Mouse (Mus musculus): ENCODE data around the gene Atp5d. TPM values are rescaled to one million over a fixed set of nuclear protein-coding genes. Genes with fewer than 3 reads are reported as not detected.

The Atp5d gene
- total RNA-seq, 1 experiment from 2014 or later, result 27.9 TPM

GRCm38 (mm10) chr10:80169070-80169469, 30.6 kb downstream of the Atp5d start:
- no peak for ATAC-seq (replicated peaks in 1 of 2; ENCODE audit: insufficient read depth in 1 of 2, low FRiP score in 2 of 2, low TSS enrichment in 1 of 2, low read depth in 1 of 2, poor library complexity in 2 of 2, severe bottlenecking in 2 of 2)

- ATAC-seq (replicated peaks in 1 of 2; ENCODE audit: insufficient read depth in 1 of 2, low FRiP score in 2 of 2, low TSS enrichment in 1 of 2, low read depth in 1 of 2, poor library complexity in 2 of 2, severe bottlenecking in 2 of 2), result no peak
These were observed 31.2 kb downstream of the Atp5d start for GRCm38 (mm10) chr10:80169651-80170050.

- ATAC-seq (replicated peaks in 1 of 2; ENCODE audit: insufficient read depth in 1 of 2, low FRiP score in 2 of 2, low TSS enrichment in 1 of 2, low read depth in 1 of 2, poor library complexity in 2 of 2, severe bottlenecking in 2 of 2), result no peak
These were observed 31.6 kb downstream of the Atp5d start for GRCm38 (mm10) chr10:80170052-80170451.

DNA sequence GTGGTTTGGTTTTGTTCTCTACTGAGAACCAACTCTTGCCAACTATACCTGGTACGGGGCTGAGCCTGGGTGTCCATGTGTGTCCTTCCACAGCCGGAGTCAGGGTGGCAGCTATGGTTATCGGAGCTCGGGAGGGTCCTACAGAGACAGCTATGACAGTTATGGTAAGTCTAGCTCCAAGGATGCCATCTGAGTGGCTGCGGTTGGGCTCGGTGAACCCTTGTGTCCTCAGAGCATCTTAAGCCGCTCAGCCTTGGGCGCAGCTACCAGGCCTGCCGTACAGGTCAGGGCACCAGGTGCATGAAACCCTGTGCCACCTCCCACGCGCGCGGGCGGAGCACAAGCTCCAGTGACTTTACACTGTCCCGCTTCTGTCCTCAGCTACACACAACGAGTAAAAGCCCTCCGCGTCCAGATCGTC, 32.2 kb downstream of the Atp5d start:
- ATAC-seq (replicated peaks in 1 of 2; ENCODE audit: insufficient read depth in 1 of 2, low FRiP score in 2 of 2, low TSS enrichment in 1 of 2, low read depth in 1 of 2, poor library complexity in 2 of 2, severe bottlenecking in 2 of 2), result no peak

GRCm38 (mm10) chr10:80171252-80171651, 32.8 kb downstream of the Atp5d start:
- no peak for ATAC-seq (replicated peaks in 1 of 2; ENCODE audit: insufficient read depth in 1 of 2, low FRiP score in 2 of 2, low TSS enrichment in 1 of 2, low read depth in 1 of 2, poor library complexity in 2 of 2, severe bottlenecking in 2 of 2)

GRCm38 (mm10) chr10:80171760-80172526, 33.5 kb downstream of the Atp5d start:
- ATAC-seq (replicated peaks in 1 of 2; ENCODE audit: insufficient read depth in 1 of 2, low FRiP score in 2 of 2, low TSS enrichment in 1 of 2, low read depth in 1 of 2, poor library complexity in 2 of 2, severe bottlenecking in 2 of 2), result no peak

GRCm38 (mm10) chr10:80172527-80173292, 34.3 kb downstream of the Atp5d start, which contains the start of gene 1600002K03Rik:
Gene 1600002K03Rik, plus strand, starts transcription at chr10:80172944.
- peak; percentile 82 to 84 for ATAC-seq (replicated peaks in 1 of 2; ENCODE audit: insufficient read depth in 1 of 2, low FRiP score in 2 of 2, low TSS enrichment in 1 of 2, low read depth in 1 of 2, poor library complexity in 2 of 2, severe bottlenecking in 2 of 2)

DNA sequence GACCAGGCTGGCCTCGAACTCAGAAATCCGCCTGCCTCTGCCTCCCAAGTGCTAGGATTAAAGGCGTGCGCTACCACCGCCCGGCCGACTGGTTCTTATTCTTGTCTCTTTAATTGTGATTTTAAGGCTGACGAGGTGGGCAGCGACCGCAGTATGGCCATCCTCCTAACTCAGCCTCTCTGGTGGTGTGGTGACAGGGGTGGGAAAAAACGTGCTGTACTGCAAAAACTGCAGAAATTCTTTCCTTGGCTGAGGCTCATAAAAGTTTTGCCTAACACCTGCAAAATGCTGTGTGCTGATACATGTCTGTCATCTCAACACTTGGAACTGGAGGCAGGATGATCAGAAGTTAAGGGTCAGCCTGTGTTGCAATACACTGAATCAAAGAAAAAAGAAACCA, 34.9 kb downstream of the Atp5d start:
- ATAC-seq (replicated peaks in 1 of 2; ENCODE audit: insufficient read depth in 1 of 2, low FRiP score in 2 of 2, low TSS enrichment in 1 of 2, low read depth in 1 of 2, poor library complexity in 2 of 2, severe bottlenecking in 2 of 2), result no peak

DNA sequence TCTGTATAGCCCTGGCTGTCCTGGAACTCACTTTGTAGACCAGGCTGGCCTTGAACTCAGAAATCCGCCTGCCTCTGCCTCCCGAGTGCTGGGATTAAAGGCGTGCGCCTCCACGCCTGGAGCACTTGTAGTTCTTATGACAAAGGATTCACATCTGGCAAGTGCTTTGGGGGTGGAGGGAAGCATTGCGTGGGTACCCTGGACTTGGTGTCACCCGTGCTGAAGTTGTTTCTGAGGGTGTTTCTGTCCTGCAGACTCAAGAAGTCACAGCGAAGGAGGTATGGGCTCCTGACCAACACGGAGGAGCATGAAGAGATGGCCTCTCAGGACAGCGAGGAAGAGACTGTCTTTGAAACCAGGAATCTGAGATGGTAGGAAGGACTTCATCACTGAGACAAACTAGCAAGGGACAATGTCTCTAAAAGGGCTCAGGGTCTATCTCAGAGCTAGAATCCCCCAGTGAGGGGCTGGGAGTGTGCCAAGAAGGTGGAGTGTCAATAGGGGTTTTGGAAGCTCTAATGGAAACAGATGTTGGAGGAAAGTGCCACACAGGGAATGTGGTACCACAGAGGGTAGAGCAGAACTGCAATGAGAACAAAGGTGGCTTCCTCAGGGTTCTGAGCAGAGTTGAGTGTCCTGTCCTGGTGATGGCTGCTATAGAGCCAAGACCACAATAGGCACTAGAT, 35.7 kb downstream of the Atp5d start:
- ATAC-seq (replicated peaks in 1 of 2; ENCODE audit: insufficient read depth in 1 of 2, low FRiP score in 2 of 2, low TSS enrichment in 1 of 2, low read depth in 1 of 2, poor library complexity in 2 of 2, severe bottlenecking in 2 of 2), result no peak

DNA sequence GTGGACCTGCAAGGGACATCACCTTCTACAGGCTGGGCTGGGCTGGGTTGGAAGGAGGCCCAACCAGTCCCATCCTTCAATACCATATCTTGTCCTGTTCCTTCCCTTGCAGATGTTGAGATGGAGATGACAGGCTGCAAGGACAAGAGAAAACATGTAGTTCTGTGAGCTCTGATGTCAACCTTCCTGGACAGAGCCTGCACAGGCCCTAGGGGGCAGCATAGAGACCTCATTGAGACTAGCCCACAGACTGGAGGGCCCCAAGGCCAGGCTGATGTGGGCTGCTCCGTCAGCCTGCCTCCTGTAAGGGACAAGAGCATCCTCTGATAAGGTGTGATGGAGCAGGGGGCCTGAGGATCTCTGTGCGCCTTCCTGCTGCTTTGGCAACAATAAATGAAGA, 36.3 kb downstream of the Atp5d start:
- no peak for ATAC-seq (replicated peaks in 1 of 2; ENCODE audit: insufficient read depth in 1 of 2, low FRiP score in 2 of 2, low TSS enrichment in 1 of 2, low read depth in 1 of 2, poor library complexity in 2 of 2, severe bottlenecking in 2 of 2)

- 0 out of 4 replicates have a peak, but pooled peaks of 1 of the 2 experiments have one; percentile 22 for ATAC-seq (replicated peaks in 1 of 2; ENCODE audit: insufficient read depth in 1 of 2, low FRiP score in 2 of 2, low TSS enrichment in 1 of 2, low read depth in 1 of 2, poor library complexity in 2 of 2, severe bottlenecking in 2 of 2)
These were observed 37.3 kb downstream of the Atp5d start for GRCm38 (mm10) chr10:80175536-80176269.

DNA sequence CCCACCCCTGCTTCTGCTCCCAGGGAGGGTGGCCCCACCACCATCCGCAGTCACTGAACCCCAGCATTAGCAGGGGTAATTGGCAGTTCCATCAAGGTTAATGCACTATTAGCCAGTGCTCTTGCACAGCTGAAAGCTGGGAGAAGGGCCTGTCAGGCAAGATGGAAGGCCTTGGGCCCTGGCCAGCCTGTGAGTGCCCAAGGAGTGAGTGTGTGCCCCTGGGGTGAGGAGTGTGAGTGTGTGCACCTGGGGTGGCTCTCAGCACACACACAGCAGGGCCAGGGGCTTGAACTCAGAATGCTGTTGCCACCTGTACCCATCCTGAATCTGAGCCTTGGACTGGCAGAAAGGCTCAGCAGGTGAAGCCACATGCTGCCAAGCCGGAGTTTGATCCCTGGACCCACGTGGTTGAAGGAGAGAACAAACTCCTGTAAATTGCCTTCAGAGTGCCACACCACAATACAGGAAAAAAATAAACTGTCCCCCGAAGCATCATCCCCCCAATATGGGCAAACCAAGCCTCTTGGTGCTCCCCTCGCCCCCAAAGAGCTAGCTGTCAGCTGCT, 37.9 kb downstream of the Atp5d start:
- no peak for ATAC-seq (replicated peaks in 1 of 2; ENCODE audit: insufficient read depth in 1 of 2, low FRiP score in 2 of 2, low TSS enrichment in 1 of 2, low read depth in 1 of 2, poor library complexity in 2 of 2, severe bottlenecking in 2 of 2)

- ATAC-seq (replicated peaks in 1 of 2; ENCODE audit: insufficient read depth in 1 of 2, low FRiP score in 2 of 2, low TSS enrichment in 1 of 2, low read depth in 1 of 2, poor library complexity in 2 of 2, severe bottlenecking in 2 of 2), result no peak
These were observed 39.2 kb downstream of the Atp5d start for GRCm38 (mm10) chr10:80177441-80178279.

DNA sequence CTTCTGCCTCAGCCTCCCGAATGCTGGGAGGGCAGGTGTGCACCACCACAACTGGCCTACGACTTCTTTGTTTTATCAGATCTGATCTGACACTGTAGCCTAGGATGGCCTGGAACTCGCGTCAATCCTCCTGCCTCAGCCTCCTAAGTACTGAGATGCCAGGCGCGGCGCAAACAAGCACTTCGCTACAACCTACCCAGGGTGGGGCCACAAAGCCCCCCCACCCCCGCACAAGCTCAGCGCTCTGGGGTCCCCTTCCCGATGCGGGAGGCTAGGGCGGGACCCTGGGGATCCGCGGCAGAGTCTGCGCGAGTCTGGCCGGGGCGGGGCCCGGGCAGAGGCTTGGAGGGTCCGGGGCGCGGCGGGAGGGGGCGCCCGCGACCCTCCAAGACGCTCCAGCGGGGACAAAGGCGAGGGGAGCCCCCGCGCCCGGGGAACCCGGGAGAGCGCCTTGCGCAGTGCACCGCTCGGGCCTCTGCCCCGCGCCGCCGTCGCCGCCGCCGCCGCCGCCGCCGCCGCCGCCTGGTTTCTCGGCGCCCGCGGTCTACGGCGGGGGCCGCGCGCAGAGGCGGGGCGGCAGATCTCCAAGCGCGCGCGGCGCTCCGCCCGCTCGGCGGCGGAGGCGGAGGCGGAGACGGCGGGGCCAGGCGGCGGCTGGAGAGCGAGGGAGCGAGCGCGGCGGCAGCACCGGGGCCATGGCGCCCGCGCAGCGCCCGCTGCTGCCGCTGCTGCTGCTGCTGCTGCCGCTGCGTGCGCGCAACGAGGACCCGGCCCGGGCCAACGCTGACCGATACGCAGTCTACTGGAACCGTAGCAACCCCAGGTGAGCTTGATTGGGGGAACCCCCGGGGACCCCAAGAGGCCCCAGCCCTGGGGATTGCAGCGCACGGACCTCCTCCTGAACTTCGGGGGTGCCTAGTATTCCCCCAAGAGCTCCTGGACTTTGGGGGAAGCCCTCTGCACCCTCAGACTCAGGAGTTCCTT, 40.9 kb downstream of the Atp5d start, which contains the start of gene Efna2:
Efna2 (plus strand) TSS at position 415 of the 984 bp plus-strand sequence.
- no peak for ATAC-seq (replicated peaks in 1 of 2; ENCODE audit: insufficient read depth in 1 of 2, low FRiP score in 2 of 2, low TSS enrichment in 1 of 2, low read depth in 1 of 2, poor library complexity in 2 of 2, severe bottlenecking in 2 of 2)

DNA sequence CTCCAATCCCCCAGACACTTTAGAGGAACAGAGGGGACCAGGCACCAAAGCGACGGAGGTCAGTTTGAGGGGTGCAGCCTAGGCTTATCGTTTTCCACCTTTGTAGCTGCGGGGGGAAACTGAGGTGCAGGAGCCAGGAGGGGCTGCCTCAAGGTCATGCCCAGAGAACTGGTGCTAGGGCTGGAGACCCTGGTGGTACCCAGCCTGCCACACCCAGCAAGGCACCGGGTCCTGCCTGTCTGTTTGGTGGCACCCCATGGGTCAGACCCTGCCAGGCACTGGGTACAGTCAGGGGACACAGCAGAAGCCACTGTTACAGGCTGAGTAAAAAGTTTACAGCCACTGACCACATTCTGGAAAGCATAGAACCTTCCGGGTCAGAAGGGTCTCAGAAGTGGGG, 41.9 kb downstream of the Atp5d start:
- ATAC-seq (replicated peaks in 1 of 2; ENCODE audit: insufficient read depth in 1 of 2, low FRiP score in 2 of 2, low TSS enrichment in 1 of 2, low read depth in 1 of 2, poor library complexity in 2 of 2, severe bottlenecking in 2 of 2), result no peak
